Mouse (Mus musculus) left cerebral cortex, postnatal 10 days (tissue): ENCODE data around the gene Pgap1. TPM values are rescaled to one million over a fixed set of nuclear protein-coding genes. Genes with fewer than 3 reads are reported as not detected.

ENCODE experiments used
- total RNA-seq, 2 experiments: library from RNA; stranded (reverse); gene quantifications; 2 replicates each; pipeline ENCODE4 v1.2.3; 2021

Pgap1 gene
- total RNA-seq, 2 experiments from 2014 or later = 53.1 to 53.3 TPM

Other genes with a start within 250 kb of the Pgap1 start
- gene Gtf3c3, start 118.7 kb downstream of the Pgap1 start, total RNA-seq = 10 to 100 TPM; 29.1 to 32.6 TPM